Mouse (Mus musculus) heart, postnatal 0 days (tissue): ENCODE results near the gene Nav2.

Experiments
- CTCF ChIP-seq: IDR thresholded peaks from 2 replicates; pipeline ENCODE4 v1.5.1; 2016; ENCODE audit warnings: antibody characterized with exemption, control low read depth, low read depth
- EP300 ChIP-seq: IDR thresholded peaks from 2 replicates; pipeline ENCODE4 v1.6.1; 2016; ENCODE audit warnings: antibody characterized with exemption, low read depth

DNA sequence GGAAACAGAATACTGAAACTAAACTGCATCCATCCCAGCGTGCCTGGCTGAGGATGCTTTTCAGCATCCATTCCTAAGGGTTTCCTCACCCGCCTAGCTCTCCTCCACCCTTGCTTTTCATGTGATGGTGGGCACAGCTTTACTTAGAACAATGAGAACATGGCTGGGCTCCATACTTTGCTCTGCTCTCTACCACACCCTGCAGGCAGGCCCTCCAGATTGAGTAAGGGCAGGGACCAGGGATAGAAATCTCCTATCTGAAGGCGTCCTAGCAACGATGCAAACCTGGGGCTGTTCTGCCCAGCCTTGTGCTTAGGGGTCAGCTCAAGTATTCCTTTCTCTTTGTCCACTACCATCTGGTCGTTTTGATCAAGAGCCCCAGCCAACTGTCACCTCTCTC is 183.4 kb downstream of the Nav2 start:
- TF ChIP-seq EP300 (no peak), CTCF (peak; percentile 21; the same call in 1 of the 2 replicates)
